Mouse (Mus musculus) heart, postnatal 0 days (tissue): ENCODE measurements at regions not wholly inside any gene's neighbourhood (a gene's known extent, or its start where the extent isn't known, plus 50 kb on each side); places are given as distances from the start of the nearest gene placed in this dataset.

Source experiments
- ATAC-seq: fragments of 200-750 bp; cut with Nextera tagmentation; 2 replicates; pipeline ENCODE4 v1.8.0; 2017; ENCODE audit warnings: low read depth, moderate number of reproducible peaks, moderate library complexity; ENCODE audit not compliant: insufficient read depth
- DNase-seq: peaks from one replicate; pipeline ENCODE4 v3.0.0-alpha.2; 2016; ENCODE audit warnings: low spot score
- H3K27ac ChIP-seq: fragments of 300-500 bp; sonication (generic); 2 replicates; pipeline ENCODE4 v1.5.1; 2014; ENCODE audit warnings: low read depth, mild to moderate bottlenecking
- H3K27me3 ChIP-seq: fragments of 300-500 bp; sonication (generic); 2 replicates; pipeline ENCODE4 v1.6.1; 2014; ENCODE audit warnings: low read length, mixed read lengths; ENCODE audit not compliant: control insufficient read depth, insufficient read depth
- H3K36me3 ChIP-seq: fragments of 300-500 bp; sonication (generic); replicated peaks from 2 replicates; pipeline ENCODE4 v1.6.1; 2014; ENCODE audit warnings: low read length, mixed read lengths; ENCODE audit not compliant: control insufficient read depth, insufficient read depth
- H3K4me1 ChIP-seq: fragments of 300-500 bp; sonication (generic); 2 replicates; pipeline ENCODE4 v1.6.1; 2014; ENCODE audit warnings: antibody characterized with exemption; ENCODE audit not compliant: control insufficient read depth, insufficient read depth
- H3K4me2 ChIP-seq: fragments of 300-500 bp; sonication (generic); 2 replicates; pipeline ENCODE4 v1.6.1; 2014; ENCODE audit warnings: low read depth, mild to moderate bottlenecking, low read length, moderate library complexity
- H3K4me3 ChIP-seq: fragments of 300-500 bp; sonication (generic); 2 replicates; pipeline ENCODE4 v1.5.1; 2014; ENCODE audit warnings: low read depth, low read length
- H3K9ac ChIP-seq: fragments of 300-500 bp; sonication (generic); replicated peaks from 2 replicates; pipeline ENCODE4 v1.6.1; 2014; ENCODE audit warnings: low read depth, low read length, mixed read lengths
- H3K9me3 ChIP-seq: fragments of 300-500 bp; sonication (generic); replicated peaks from 2 replicates; pipeline ENCODE4 v1.6.1; 2016; ENCODE audit warnings: low read length; ENCODE audit not compliant: control insufficient read depth
- CTCF ChIP-seq: IDR thresholded peaks from 2 replicates; pipeline ENCODE4 v1.5.1; 2016; ENCODE audit warnings: antibody characterized with exemption, control low read depth, low read depth
- EP300 ChIP-seq: IDR thresholded peaks from 2 replicates; pipeline ENCODE4 v1.6.1; 2016; ENCODE audit warnings: antibody characterized with exemption, low read depth
- WGBS: fragments of 180-500 bp; shearing (Covaris S2); extraction: QIAGEN DNeasy Blood & Tissue Kit; methylation state at CpG from one replicate; pipeline ENCODE4 v1.1.7; 2014; 5-methylcytosine and 5-hydroxymethylcytosine counted together

DNA sequence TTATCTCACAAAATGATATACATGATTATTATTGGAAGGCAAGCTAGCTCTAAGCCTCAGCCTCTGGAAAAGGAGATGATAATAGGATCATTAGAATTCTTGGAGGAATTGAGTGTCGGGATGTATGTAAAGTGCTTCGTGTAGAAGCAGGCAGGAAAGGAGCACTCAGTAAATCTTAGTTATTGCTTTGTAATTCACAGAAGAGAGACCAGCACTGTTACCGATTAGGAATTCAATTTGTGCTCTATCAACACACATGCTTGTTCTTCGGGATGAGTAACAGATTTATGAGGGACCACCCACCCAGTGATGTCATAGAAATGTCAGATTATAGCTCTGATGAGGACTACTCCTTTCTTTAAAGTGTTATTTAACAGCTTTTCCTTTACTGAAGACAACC lies 57.4 kb upstream of the Rnd3 start:
- TF ChIP-seq CTCF (no peak), EP300 (no peak)
- Histone ChIP-seq H3K36me3 (no peaks in the 10 kb centered on the region), H3K9me3 (no peaks in the 10 kb centered on the region), H3K4me3 (no peak overlapping the region), H3K27ac (no peak overlapping the region), H3K27me3 (no peaks in the 10 kb centered on the region), H3K4me1 (no peaks in the 10 kb centered on the region), H3K4me2 (no peak overlapping the region), H3K9ac (no peak overlapping the region)
- DNase-seq (no peak), ATAC-seq (no peak)
- WGBS: 58% methylated on average over 4 of the region's 4 CpGs
